Mouse (Mus musculus) kidney, postnatal 0 days (tissue): Measurements from ENCODE around the gene Exosc2. TPM values are rescaled to one million over a fixed set of nuclear protein-coding genes. Genes with fewer than 3 reads are reported as not detected.
A peak's percentile ranks its signal among the peaks of the same experiment; 100 is the strongest.

Source experiments
- ATAC-seq: fragments of 200-750 bp; cut with Nextera tagmentation; replicated peaks from 2 replicates; pipeline ENCODE4 v1.8.0; 2017; ENCODE audit warnings: low read depth, moderate number of reproducible peaks, moderate TSS enrichment, moderate library complexity; ENCODE audit not compliant: low FRiP score
- DNase-seq: peaks from one replicate; pipeline ENCODE4 v3.0.0-alpha.2; 2016; ENCODE audit warnings: low spot score
- H3K27ac ChIP-seq: fragments of 300-500 bp; sonication (generic); 2 replicates; pipeline ENCODE4 v1.5.1; 2014; ENCODE audit warnings: mild to moderate bottlenecking
- H3K27me3 ChIP-seq: fragments of 300-500 bp; sonication (generic); 2 replicates; pipeline ENCODE4 v1.6.1; 2014; ENCODE audit warnings: low read length, mixed read lengths; ENCODE audit not compliant: insufficient read depth
- H3K36me3 ChIP-seq: fragments of 300-500 bp; sonication (generic); 2 replicates; pipeline ENCODE4 v1.6.1; 2014; ENCODE audit warnings: low read length, mixed read lengths; ENCODE audit not compliant: insufficient read depth
- H3K4me1 ChIP-seq: fragments of 300-500 bp; sonication (generic); replicated peaks from 2 replicates; pipeline ENCODE4 v1.6.1; 2014; ENCODE audit warnings: antibody characterized with exemption, low read length, mixed read lengths; ENCODE audit not compliant: insufficient read depth
- H3K4me2 ChIP-seq: fragments of 300-500 bp; sonication (generic); 2 replicates; pipeline ENCODE4 v1.6.1; 2014; ENCODE audit warnings: mild to moderate bottlenecking, low read length, moderate library complexity, mixed read lengths
- H3K4me3 ChIP-seq: fragments of 300-500 bp; sonication (generic); replicated peaks from 2 replicates; pipeline ENCODE4 v1.5.1; 2014; ENCODE audit warnings: low read depth, low read length
- H3K9ac ChIP-seq: fragments of 300-500 bp; sonication (generic); 2 replicates; pipeline ENCODE4 v1.6.1; 2014; ENCODE audit warnings: low read depth, low read length
- H3K9me3 ChIP-seq: fragments of 300-500 bp; sonication (generic); replicated peaks from 2 replicates; pipeline ENCODE4 v1.6.1; 2016; ENCODE audit warnings: low read length, inconsistent platforms, mixed read lengths
- CTCF ChIP-seq: IDR thresholded peaks from 2 replicates; pipeline ENCODE4 v1.5.1; 2016; ENCODE audit warnings: antibody characterized with exemption, low read depth, mild to moderate bottlenecking, moderate library complexity
- WGBS: fragments of 180-500 bp; shearing (Covaris S2); extraction: QIAGEN DNeasy Blood & Tissue Kit; methylation state at CpG from one replicate; pipeline ENCODE4 v1.1.7; 2014; 5-methylcytosine and 5-hydroxymethylcytosine counted together
- polyA plus RNA-seq: library from polyadenylated mRNA; unstranded; fragments of >200 nt; fragmentation: Nextera tagmentation; extraction: Ambion mirVana; gene quantifications from 2 replicates; pipeline ENCODE4 v1.2.1, GENCODE M21; 2015

Gene Exosc2
- 35.9 and 41.8 TPM in 2 replicates for polyA plus RNA-seq

GRCm38 (mm10) chr2:31670551-31671035 lies at the start of gene Exosc2:
Exosc2 (plus strand) TSS chr2:31670715.
- Histone ChIP-seq H3K9me3 (no peaks in the 10 kb centered on the region), H3K4me2 (peak within 1 kb of the TSS; percentile 89), H3K27me3 (no peaks in the 10 kb centered on the region), H3K36me3 (peaks cover 23% of the 10 kb centered on the region; the same call in 1 of the 2 replicates), H3K27ac (peak within 1 kb of the TSS; percentile 75), H3K4me1 (no peaks in the 10 kb centered on the region), H3K9ac (peak within 1 kb of the TSS; percentile 85), H3K4me3 (peak within 1 kb of the TSS; percentile 73)
- no peak for TF ChIP-seq CTCF
- WGBS, result under 1% methylated on average over 27 of the region's 27 CpGs
- DNase-seq (peak; percentile 99), ATAC-seq (peak; percentile 95)

GRCm38 (mm10) chr2:31633531-31633930 lies 37.0 kb upstream of the Exosc2 start:
- Histone ChIP-seq H3K4me2 (no peak overlapping the region), H3K4me3 (no peak overlapping the region), H3K4me1 (peaks cover 11% of the 10 kb centered on the region; the same call in 1 of the 2 replicates), H3K9ac (no peak overlapping the region), H3K36me3 (no peaks in the 10 kb centered on the region), H3K27ac (no peak overlapping the region), H3K27me3 (peaks cover 57% of the 10 kb centered on the region), H3K9me3 (no peaks in the 10 kb centered on the region)
- WGBS, result 65% methylated on average over 3 of the region's 3 CpGs
- DNase-seq (no peak), ATAC-seq (no peak)
- no peak for TF ChIP-seq CTCF

GRCm38 (mm10) chr2:31635281-31636137 lies 35.0 kb upstream of the Exosc2 start:
- H3K27me3 ChIP-seq, result peaks cover 77% of the 10 kb centered on the region
- H3K4me2 ChIP-seq, result peak overlapping the region; percentile 34
- no peak for TF ChIP-seq CTCF
- H3K4me3 ChIP-seq, result peak overlapping the region; percentile 23; the same call in 1 of the 2 replicates
- ATAC-seq, result no peak
- H3K36me3 ChIP-seq, result no peaks in the 10 kb centered on the region
- no peak for DNase-seq
- no peaks in the 10 kb centered on the region for H3K9me3 ChIP-seq
- peaks cover 11% of the 10 kb centered on the region; the same call in 1 of the 2 replicates for H3K4me1 ChIP-seq
- no peak overlapping the region for H3K9ac ChIP-seq
- WGBS, result 1% methylated on average over 50 of the region's 52 CpGs
- no peak overlapping the region for H3K27ac ChIP-seq

GRCm38 (mm10) chr2:31636138-31636741 lies 34.3 kb upstream of the Exosc2 start:
- H3K27me3 ChIP-seq, result peaks cover 81% of the 10 kb centered on the region
- no peaks in the 10 kb centered on the region for H3K36me3 ChIP-seq
- no peak for ATAC-seq
- no peaks in the 10 kb centered on the region for H3K9me3 ChIP-seq
- under 1% methylated on average over 48 of the region's 48 CpGs for WGBS
- H3K4me3 ChIP-seq, result peak overlapping the region; percentile 23; the same call in 1 of the 2 replicates
- peak overlapping the region; percentile 34 for H3K4me2 ChIP-seq
- TF ChIP-seq CTCF, result no peak
- no peak overlapping the region for H3K9ac ChIP-seq
- peaks cover 11% of the 10 kb centered on the region; the same call in 1 of the 2 replicates for H3K4me1 ChIP-seq
- no peak for DNase-seq
- no peak overlapping the region for H3K27ac ChIP-seq

GRCm38 (mm10) chr2:31636742-31637141 lies 33.8 kb upstream of the Exosc2 start:
- no peak for TF ChIP-seq CTCF
- H3K27ac ChIP-seq, result no peak overlapping the region
- H3K9ac ChIP-seq, result no peak overlapping the region
- under 1% methylated on average over 34 of the region's 35 CpGs for WGBS
- 0 out of 2 replicates have a peak overlapping the region, but pooled peaks have one; percentile 34 for H3K4me2 ChIP-seq
- H3K9me3 ChIP-seq, result no peaks in the 10 kb centered on the region
- H3K27me3 ChIP-seq, result peaks cover 86% of the 10 kb centered on the region
- peaks cover 11% of the 10 kb centered on the region; the same call in 1 of the 2 replicates for H3K4me1 ChIP-seq
- DNase-seq, result no peak
- 0 out of 2 replicates have a peak overlapping the region, but pooled peaks have one; percentile 23 for H3K4me3 ChIP-seq
- no peak for ATAC-seq
- no peaks in the 10 kb centered on the region for H3K36me3 ChIP-seq

GRCm38 (mm10) chr2:31637311-31637710 lies 33.2 kb upstream of the Exosc2 start:
- no peak for TF ChIP-seq CTCF
- Histone ChIP-seq H3K9me3 (no peaks in the 10 kb centered on the region), H3K27me3 (peaks cover 92% of the 10 kb centered on the region), H3K4me2 (no peak overlapping the region), H3K9ac (no peak overlapping the region), H3K27ac (no peak overlapping the region), H3K4me3 (no peak overlapping the region), H3K4me1 (peaks cover 11% of the 10 kb centered on the region; the same call in 1 of the 2 replicates), H3K36me3 (no peaks in the 10 kb centered on the region)
- ATAC-seq (no peak), DNase-seq (no peak)
- WGBS, result under 1% methylated on average over 12 of the region's 12 CpGs
